Mouse (Mus musculus) hindbrain, embryonic 15.5 days (tissue): ENCODE data around the gene Them4. TPM values are rescaled to one million over a fixed set of nuclear protein-coding genes. Genes with fewer than 3 reads are reported as not detected.
A peak's percentile ranks its signal among the peaks of the same experiment; 100 is the strongest.

ENCODE experiments used
- ATAC-seq: fragments of 200-750 bp; cut with Nextera tagmentation; 2 replicates; pipeline ENCODE4 v1.8.0; 2017; ENCODE audit warnings: low read depth, moderate number of reproducible peaks, moderate TSS enrichment; ENCODE audit not compliant: low FRiP score
- H3K27ac ChIP-seq: fragments of 300-500 bp; sonication (generic); replicated peaks from 2 replicates; pipeline ENCODE4 v1.5.1; 2015; ENCODE audit warnings: mild to moderate bottlenecking, inconsistent platforms
- H3K27me3 ChIP-seq: fragments of 300-500 bp; sonication (generic); 2 replicates; pipeline ENCODE4 v1.6.1; 2015; ENCODE audit warnings: control low read depth, inconsistent platforms
- H3K36me3 ChIP-seq: fragments of 300-500 bp; sonication (generic); 2 replicates; pipeline ENCODE4 v1.6.1; 2015; ENCODE audit warnings: control low read depth, inconsistent platforms
- H3K4me1 ChIP-seq: fragments of 300-500 bp; sonication (generic); replicated peaks from 2 replicates; pipeline ENCODE4 v1.6.1; 2015; ENCODE audit warnings: control low read depth, inconsistent platforms
- H3K4me2 ChIP-seq: fragments of 300-500 bp; sonication (generic); 2 replicates; pipeline ENCODE4 v1.6.1; 2015; ENCODE audit warnings: moderate library complexity, mild to moderate bottlenecking, inconsistent platforms
- H3K4me3 ChIP-seq: fragments of 300-500 bp; sonication (generic); 2 replicates; pipeline ENCODE4 v1.5.1; 2015; ENCODE audit warnings: mild to moderate bottlenecking, inconsistent platforms
- H3K9ac ChIP-seq: fragments of 300-500 bp; sonication (generic); 2 replicates; pipeline ENCODE4 v1.6.1; 2015; ENCODE audit warnings: inconsistent platforms
- H3K9me3 ChIP-seq: fragments of 300-500 bp; sonication (generic); 2 replicates; pipeline ENCODE4 v1.6.1; 2016; ENCODE audit warnings: control low read depth, inconsistent platforms
- WGBS: fragments of 180-500 bp; shearing (Covaris S2); methylation state at CpG from one replicate; pipeline ENCODE4 v1.1.7; 2015; 5-methylcytosine and 5-hydroxymethylcytosine counted together
- polyA plus RNA-seq: library from polyadenylated mRNA; unstranded; fragments of >200 nt; fragmentation: Nextera tagmentation; extraction: Ambion mirVana; gene quantifications from 2 replicates; pipeline ENCODE4 v1.2.1, GENCODE M21; 2015

Them4 gene
- polyA plus RNA-seq, 1 experiment from 2014 or later = 56.1 TPM

DNA sequence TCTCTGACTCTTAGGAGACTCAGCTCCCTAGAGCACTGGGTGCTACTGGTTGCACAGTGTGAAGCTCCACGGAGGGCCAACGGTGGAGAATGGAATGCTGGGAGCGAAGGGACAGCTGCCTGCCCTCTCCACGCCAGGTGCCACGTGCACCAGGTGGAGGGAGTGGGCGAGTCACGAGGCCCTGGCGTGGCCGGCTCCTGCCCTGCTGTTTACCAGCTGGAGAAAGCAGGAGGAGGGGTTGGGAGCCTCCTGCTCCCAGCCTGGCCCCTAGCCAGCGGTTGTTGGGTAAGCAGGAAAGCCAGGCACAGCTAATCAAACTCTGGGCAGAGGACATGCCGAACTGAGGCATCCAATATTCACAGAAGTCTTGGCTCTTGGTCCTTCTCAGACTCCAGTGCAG lies 61.7 kb downstream of the Them4 start:
- H3K9ac ChIP-seq = no peak overlapping the region
- H3K27ac ChIP-seq = no peak overlapping the region
- H3K4me2 ChIP-seq = peak overlapping the region; percentile 48
- no peaks in the 10 kb centered on the region for H3K9me3 ChIP-seq
- no peaks in the 10 kb centered on the region for H3K36me3 ChIP-seq
- H3K4me1 ChIP-seq = peaks cover 27% of the 10 kb centered on the region
- ATAC-seq = no peak
- 7% methylated on average over 11 of the region's 11 CpGs for WGBS
- 0 out of 2 replicates have a peak overlapping the region, but pooled peaks have one; percentile 14 for H3K4me3 ChIP-seq
- no peaks in the 10 kb centered on the region for H3K27me3 ChIP-seq

DNA sequence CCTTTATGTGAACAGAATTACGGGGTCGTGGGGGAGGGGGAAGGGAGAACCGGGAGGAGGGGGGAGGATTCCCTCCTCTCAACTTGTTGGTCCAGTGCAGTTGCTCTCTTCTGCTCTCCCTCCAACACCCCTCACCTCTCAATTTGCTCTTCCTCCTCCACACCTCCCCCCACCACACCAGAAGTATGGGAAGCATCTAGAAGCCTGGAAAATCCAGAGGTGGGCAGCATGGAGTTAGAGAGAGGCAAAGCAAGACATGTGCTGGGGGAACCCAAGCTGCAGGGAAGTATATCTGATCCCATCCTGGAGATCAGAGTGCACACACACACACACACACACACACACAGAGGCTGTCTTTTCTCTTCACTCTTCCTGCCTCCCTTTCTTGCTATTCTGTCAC lies 62.1 kb downstream of the Them4 start:
- Histone ChIP-seq H3K4me2 (peak overlapping the region; percentile 48), H3K4me1 (peaks cover 27% of the 10 kb centered on the region), H3K4me3 (no peak overlapping the region), H3K27ac (no peak overlapping the region), H3K27me3 (no peaks in the 10 kb centered on the region), H3K36me3 (no peaks in the 10 kb centered on the region), H3K9me3 (no peaks in the 10 kb centered on the region), H3K9ac (no peak overlapping the region)
- no peak for ATAC-seq
- WGBS = 4% methylated on average over 3 of the region's 3 CpGs

DNA sequence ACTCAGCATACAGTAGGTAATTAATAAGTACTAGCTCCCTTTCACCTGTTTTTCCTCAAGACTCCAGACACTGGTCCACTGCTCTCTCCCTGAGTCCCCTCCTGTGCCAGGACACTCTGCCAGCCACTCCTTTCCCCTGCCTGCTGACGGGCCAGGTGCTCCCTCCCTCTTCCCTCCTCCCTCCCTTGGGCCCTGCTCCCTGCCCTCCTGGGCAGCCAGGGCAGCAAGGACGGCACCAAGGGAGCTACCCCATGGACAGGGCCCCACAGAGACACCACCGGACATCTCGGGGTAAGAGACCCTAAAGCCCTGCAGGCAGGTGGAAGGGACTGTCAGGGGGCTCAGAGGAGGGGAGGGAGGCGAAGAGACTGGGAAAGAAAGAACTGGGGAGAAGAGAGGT lies 62.8 kb downstream of the Them4 start, which contains the start of gene Rorc:
Gene Rorc, plus strand, starts transcription at position 154 of the 400 bp plus-strand sequence.
- H3K27me3 ChIP-seq = no peaks in the 10 kb centered on the region
- ATAC-seq = peak; percentile 17; the same call in 1 of the 2 replicates
- no peak within 1 kb of the TSS for H3K9ac ChIP-seq
- peaks cover 27% of the 10 kb centered on the region for H3K4me1 ChIP-seq
- H3K27ac ChIP-seq = no peak within 1 kb of the TSS
- peak within 1 kb of the TSS; percentile 48 for H3K4me2 ChIP-seq
- WGBS = 15% methylated on average over 5 of the region's 5 CpGs
- H3K36me3 ChIP-seq = no peaks in the 10 kb centered on the region
- H3K9me3 ChIP-seq = no peaks in the 10 kb centered on the region
- peak within 1 kb of the TSS; percentile 14; the same call in 1 of the 2 replicates for H3K4me3 ChIP-seq

DNA sequence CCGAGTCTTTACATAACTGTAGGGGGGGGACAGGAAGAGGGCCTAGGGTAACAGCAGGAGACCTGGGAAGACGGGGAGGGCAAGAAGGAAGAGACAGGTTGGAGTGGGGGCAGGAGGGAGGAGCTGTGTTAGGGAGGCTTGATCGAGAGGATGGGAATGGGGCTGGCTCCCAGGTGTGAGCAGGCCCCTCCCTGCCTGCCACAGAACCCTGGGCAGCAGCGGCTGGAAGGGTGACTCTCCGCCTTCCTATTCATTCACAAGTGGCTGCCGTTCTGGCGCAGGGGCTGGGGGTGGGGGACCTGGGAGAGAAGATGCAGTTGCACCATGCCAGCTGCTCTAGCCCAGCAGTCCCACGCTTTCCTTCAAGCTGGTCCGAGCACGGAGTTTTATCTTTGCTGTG lies 63.2 kb downstream of the Them4 start:
- peak overlapping the region; percentile 12; the same call in 1 of the 2 replicates for H3K4me3 ChIP-seq
- peak overlapping the region; percentile 37 for H3K4me2 ChIP-seq
- peak; percentile 23 for ATAC-seq
- H3K27ac ChIP-seq = no peak overlapping the region
- 4% methylated on average over 10 of the region's 10 CpGs for WGBS
- H3K36me3 ChIP-seq = no peaks in the 10 kb centered on the region
- H3K27me3 ChIP-seq = no peaks in the 10 kb centered on the region
- no peaks in the 10 kb centered on the region for H3K9me3 ChIP-seq
- no peak overlapping the region for H3K9ac ChIP-seq
- H3K4me1 ChIP-seq = peaks cover 27% of the 10 kb centered on the region

DNA sequence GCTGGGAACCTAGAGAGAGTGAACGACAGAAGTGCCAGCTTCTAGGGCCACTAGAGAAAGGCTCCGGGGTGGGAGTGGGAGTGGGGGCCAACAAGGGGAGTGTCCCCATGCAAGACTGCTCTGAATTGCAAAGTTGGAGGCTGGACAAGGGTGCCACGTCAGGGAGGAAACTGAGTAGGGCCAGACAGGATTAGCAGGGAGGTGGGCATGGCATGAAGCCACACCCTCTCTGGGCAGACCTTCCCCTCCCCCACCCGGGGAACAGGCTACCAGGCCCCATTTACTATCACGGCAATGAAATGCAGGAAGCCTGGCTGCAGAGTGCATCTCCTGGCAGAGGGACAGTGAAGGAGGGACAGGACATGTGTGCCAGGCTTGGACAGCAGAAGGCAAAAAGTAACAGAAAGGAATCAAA lies 63.7 kb downstream of the Them4 start:
- Histone ChIP-seq H3K27ac (no peak overlapping the region), H3K4me2 (peak overlapping the region; percentile 37), H3K4me1 (peaks cover 27% of the 10 kb centered on the region), H3K9me3 (no peaks in the 10 kb centered on the region), H3K4me3 (no peak overlapping the region), H3K36me3 (no peaks in the 10 kb centered on the region), H3K27me3 (no peaks in the 10 kb centered on the region), H3K9ac (no peak overlapping the region)
- WGBS = 2% methylated on average over 5 of the region's 5 CpGs
- peak; percentile 57; the same call in 1 of the 2 replicates for ATAC-seq

DNA sequence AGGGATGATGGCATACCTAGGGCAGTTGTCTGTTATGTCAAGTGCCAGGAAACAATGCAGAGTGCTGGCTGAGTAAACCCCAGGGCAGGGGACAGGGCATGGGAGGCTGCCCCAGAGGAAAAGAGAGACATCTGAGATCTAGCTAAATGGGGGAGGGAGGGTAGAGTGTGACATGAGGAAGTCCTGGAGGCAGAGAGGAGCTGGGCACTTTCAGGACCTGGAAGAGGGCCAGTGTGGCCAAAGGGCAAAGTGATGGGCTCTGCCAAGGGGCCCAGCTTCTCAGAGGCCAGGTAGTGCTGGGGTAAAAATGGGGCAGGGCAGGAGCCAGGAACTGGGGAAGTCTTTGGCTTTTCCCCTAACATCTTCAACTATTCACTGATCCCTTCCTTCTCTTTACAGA lies 64.7 kb downstream of the Them4 start:
- H3K9me3 ChIP-seq = no peaks in the 10 kb centered on the region
- H3K4me3 ChIP-seq = no peak overlapping the region
- peaks cover 27% of the 10 kb centered on the region for H3K4me1 ChIP-seq
- no peak overlapping the region for H3K9ac ChIP-seq
- no peaks in the 10 kb centered on the region for H3K36me3 ChIP-seq
- no peak for ATAC-seq
- H3K27me3 ChIP-seq = no peaks in the 10 kb centered on the region
- H3K27ac ChIP-seq = no peak overlapping the region
- no peak overlapping the region for H3K4me2 ChIP-seq

DNA sequence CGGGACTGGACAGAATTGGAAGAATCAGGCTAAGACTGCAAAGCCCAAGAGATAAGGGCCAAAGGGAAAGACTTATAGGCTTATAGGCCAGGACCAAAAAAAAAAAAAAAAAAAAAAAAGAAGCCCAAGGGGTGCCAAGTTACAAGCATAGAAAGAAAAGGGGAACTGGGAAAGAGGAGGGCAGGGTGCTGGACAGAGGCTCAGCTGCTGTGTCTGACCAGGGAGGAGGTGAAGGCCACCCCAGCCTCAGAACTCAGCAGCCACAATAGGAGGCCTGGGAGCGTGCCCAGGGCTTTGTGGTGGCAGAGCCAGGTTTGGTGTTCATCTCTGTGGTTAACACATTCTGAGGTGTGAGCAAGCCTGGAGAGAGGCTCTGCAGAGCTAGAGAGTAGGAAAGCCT lies 65.3 kb downstream of the Them4 start:
- WGBS = 87% methylated on average over 2 of the region's 2 CpGs
- H3K36me3 ChIP-seq = no peaks in the 10 kb centered on the region
- H3K4me1 ChIP-seq = peaks cover 27% of the 10 kb centered on the region

DNA sequence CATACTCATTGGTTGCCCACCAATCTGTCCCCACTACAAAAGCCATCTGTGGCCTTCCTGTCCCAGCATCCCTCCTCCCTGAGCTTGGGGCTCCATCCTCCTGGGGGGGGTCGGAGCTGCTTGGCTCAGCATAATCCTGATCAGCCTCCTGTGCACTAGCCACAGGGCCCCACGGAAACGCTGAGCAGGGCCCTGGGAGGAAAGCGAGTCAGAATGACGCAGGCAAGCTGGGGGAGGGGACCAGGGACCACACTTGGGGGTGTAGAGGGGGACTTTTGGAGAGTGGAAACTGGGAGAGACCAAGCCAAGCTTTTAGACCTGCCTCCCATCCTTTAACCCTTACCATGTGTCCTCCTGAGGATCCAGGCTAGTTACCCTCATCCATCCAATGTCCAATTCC lies 66.0 kb downstream of the Them4 start:
- Histone ChIP-seq H3K9me3 (no peaks in the 10 kb centered on the region), H3K27me3 (no peaks in the 10 kb centered on the region), H3K36me3 (no peaks in the 10 kb centered on the region), H3K9ac (no peak overlapping the region), H3K4me1 (peaks cover 27% of the 10 kb centered on the region), H3K4me3 (no peak overlapping the region), H3K27ac (no peak overlapping the region), H3K4me2 (no peak overlapping the region)
- 67% methylated on average over 5 of the region's 5 CpGs for WGBS
- no peak for ATAC-seq

More for the DNA sequence above, 65.3 kb downstream of the Them4 start:
- no peak overlapping the region for H3K9ac ChIP-seq
- no peak overlapping the region for H3K27ac ChIP-seq
- no peak for ATAC-seq
- H3K27me3 ChIP-seq = no peaks in the 10 kb centered on the region
- no peak overlapping the region for H3K4me3 ChIP-seq
- no peaks in the 10 kb centered on the region for H3K9me3 ChIP-seq
- no peak overlapping the region for H3K4me2 ChIP-seq

DNA sequence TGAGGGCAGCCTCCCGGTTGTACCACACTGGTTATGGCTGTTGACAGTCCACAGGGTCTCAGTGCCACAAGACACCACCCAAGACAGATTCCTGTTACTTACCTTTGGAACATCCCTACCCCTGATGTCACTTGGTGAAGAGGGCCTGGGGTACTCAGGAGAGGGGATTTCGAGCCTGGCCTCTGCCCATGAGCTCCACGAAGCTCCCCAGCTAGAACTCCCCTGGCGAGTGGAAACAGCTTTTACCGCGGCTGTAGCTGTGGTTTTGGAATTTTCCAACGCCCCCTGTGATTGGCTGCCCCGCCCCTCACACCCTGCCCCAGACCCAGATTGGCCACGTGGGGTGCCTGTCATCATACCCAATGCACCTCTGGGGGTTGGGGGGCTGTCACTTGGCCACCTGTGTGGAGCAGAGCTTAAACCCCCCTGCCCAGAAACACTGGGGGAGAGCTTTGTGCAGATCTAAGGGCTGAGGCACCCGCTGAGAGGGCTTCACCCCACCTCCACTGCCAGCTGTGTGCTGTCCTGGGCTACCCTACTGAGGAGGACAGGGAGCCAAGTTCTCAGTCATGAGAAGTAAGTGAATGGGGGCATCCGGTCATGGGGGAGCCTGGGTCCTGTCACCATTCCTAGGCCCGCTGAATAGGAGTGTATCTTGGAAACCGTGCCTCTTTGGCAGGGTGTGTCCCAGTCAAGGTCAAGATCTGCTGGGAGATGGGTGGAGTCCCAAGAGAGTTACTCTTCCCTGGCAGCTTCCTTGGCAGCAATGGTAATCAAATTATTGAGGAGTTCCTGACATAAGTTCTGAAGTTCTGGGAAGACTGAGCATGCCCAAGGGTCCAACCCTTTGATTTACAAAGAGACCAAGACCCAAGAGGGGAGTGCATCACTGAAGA lies 67.4 kb downstream of the Them4 start:
- Histone ChIP-seq H3K4me2 (no peak overlapping the region), H3K4me1 (peaks cover 17% of the 10 kb centered on the region), H3K27me3 (no peaks in the 10 kb centered on the region), H3K4me3 (no peak overlapping the region), H3K9ac (no peak overlapping the region), H3K9me3 (no peaks in the 10 kb centered on the region), H3K36me3 (no peaks in the 10 kb centered on the region), H3K27ac (no peak overlapping the region)
- WGBS = 19% methylated on average over 13 of the region's 13 CpGs
- no peak for ATAC-seq

DNA sequence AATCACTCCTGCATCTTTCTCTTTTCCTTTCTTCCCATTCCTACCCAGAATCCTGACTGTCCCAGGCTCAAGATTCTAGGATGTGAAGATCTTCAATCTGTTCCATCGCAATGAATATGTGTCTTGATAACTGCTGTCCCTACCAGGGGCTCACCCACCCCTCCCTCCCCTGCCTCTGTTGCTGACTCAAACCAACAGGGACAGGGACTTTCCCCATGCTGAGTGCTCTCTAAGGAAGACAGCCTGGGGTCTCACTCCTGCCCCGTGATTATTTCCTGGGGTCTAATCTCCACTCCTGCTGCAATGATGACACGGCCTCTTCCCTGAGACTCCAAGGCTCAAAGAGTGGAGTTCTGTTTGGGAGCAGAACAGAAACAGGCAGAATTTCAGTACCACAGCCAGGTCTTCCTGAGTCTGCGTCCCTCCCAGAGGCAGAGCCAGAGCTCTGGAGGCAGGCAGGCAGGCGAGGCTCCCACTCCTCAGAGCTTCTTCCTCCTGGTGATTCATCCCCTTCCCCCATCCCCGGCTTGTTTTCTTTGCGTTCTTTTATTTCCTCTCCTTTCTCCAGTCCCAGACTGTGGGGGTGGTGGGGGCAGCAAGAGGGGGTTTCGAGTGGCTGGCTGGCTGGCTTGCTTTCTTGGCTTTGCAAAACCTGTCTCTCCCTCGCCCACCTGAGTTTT lies 70.1 kb downstream of the Them4 start:
- ATAC-seq = no peak
- Histone ChIP-seq H3K9ac (no peak overlapping the region), H3K4me1 (no peaks in the 10 kb centered on the region), H3K27me3 (no peaks in the 10 kb centered on the region), H3K4me3 (no peak overlapping the region), H3K27ac (no peak overlapping the region), H3K4me2 (no peak overlapping the region), H3K36me3 (no peaks in the 10 kb centered on the region), H3K9me3 (no peaks in the 10 kb centered on the region)
- 36% methylated on average over 9 of the region's 9 CpGs for WGBS
